Mouse (Mus musculus): ENCODE results near the gene Wbp2nl.

Wbp2nl gene

GRCm38 (mm10) chr15:82351480-82351879 lies 52.7 kb downstream of the Wbp2nl start:
- no peak for DNase-seq

GRCm38 (mm10) chr15:82353078-82353744 lies 54.5 kb downstream of the Wbp2nl start:
- DNase-seq = peak; percentile 94

- DNase-seq = no peak
These were observed 55.0 kb downstream of the Wbp2nl start for GRCm38 (mm10) chr15:82353745-82354113.

- peak; percentile 100 for DNase-seq
These were observed 55.6 kb downstream of the Wbp2nl start, which contains the start of gene Ndufa6 for GRCm38 (mm10) chr15:82354126-82354945. TSS of gene Ndufa6 (minus strand) at chr15:82354322.

DNA sequence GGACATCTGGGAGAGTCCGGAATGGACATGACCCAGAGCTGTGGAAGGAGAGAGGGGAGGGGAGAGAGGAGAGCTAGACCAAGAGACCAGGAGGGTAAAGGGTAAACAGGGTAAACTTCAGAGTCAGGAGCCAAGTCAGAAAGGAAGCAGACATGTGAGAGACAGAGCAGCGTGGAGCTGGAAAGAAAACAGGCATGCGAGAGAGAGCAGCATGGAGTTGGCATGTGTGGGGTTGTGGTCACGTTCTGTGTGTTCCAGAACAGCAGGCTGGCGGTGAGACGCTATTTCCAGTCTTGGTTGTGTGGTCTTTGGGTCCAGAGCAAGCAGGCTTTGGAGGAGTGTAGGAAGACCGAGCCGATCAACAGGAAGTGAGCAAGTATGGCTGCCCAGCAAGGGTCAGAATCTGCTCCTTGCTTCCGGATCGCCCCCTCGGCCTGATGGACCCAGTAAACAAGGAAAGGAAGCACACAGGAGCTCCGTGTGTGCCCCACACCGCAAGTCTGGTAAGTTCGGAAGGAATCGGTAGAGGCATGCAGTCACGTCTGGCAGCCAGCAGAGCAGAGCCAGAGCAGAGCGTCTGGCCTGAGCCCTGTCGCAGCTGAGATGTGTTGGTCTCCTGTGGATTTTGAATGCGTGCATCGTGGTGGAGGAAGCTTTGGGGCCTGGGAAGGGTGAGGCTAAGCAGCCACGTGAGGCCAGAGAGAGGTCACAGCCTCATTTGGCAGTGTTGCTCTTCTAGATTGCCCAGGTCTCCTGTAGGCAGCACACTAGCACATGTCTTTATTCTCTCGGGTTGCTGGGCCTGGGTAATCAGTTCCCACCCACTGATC lies 59.9 kb downstream of the Wbp2nl start:
- peak; percentile 96 for DNase-seq

DNA sequence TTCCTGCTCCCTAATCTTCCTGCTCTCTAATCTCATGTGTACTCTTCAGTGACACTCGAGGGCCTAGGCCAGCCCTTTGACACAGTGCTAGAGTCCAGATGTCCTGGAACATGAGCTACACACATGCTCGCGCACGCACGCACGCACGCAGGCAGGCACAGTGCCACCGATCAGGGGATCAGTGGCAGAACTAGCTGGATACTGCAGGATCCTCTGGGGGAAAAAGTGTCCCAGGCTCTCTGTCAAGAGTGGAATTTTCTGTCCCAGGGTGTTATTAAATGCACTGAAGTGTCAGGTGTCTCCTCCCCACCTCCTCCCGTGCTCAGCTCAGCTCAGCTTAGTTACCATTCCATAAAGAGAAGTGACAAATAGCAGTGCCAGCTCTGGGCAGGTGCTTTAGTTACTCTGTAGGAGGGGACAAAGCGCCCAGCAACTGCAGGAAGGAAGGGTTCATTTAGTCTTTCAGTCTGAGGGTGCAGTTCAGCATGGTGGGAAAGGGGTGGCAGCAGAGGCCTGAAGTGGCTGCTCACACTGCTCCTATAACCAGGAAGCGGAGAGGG lies 62.8 kb downstream of the Wbp2nl start:
- peak; percentile 96 for DNase-seq

DNA sequence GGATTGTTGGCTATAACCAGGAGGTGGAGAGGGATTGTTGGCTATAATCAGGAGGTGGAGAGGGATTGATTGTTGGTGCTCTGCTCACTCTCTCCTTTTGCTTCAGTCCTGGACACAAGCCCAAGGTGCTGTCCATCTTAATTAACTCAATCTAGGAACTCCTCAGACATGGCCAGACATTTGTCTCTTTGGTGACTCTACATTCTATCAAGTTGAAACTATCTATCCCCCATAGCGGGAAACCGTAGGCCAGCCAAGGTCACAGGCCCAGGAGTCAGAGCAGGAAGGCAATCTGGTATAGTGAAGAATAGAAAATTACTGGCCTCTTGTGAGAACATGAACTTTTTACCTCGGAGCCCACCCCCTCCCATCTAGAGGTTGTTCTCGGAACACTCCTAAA lies 63.5 kb downstream of the Wbp2nl start:
- DNase-seq = peak; percentile 93

DNA sequence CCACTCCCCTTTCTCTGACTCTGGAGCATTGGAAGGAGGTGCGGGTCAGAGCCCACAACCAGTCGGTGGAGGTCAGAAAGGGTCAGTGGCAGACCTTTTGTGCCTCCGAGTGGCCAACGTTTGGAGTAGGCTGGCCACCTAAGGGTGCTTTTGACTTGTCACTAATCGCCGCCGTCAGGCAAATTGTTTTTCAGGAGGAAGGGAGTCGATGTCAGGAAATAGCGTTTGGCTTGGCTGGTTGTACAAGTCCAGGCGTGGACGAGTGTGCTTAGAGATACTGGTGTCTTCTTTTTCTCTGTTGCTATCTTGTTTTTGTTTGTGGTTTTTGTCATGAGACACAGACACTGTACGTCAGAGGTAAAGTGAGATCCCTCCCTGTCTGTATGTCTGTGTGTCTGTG lies 65.0 kb downstream of the Wbp2nl start:
- peak; percentile 63 for DNase-seq

Data from heart, adult 11 months (tissue).